Mouse (Mus musculus) G1E (cell line): ENCODE measurements at regions not wholly inside any gene's neighbourhood (a gene's known extent, or its start where the extent isn't known, plus 50 kb on each side); places are given as distances from the start of the nearest gene placed in this dataset.

Source experiments
- ATAC-seq: 2 replicates; pipeline ENCODE4 v1.8.0; 2016; ENCODE audit warnings: mild to moderate bottlenecking; ENCODE audit not compliant: insufficient number of reproducible peaks, poor library complexity, low FRiP score, severe bottlenecking; ENCODE audit errors: extremely low read depth
- DNase-seq: peaks from one replicate; pipeline ENCODE4 v3.0.0; 2012; ENCODE audit warnings: low spot score
- H3K27me3 ChIP-seq: 2 replicates; pipeline ENCODE4 v1.6.1; 2012; ENCODE audit warnings: mild to moderate bottlenecking, low read length, inconsistent platforms; ENCODE audit not compliant: insufficient read depth
- H3K36me3 ChIP-seq: replicated peaks from 2 replicates; pipeline ENCODE3; 2012; ENCODE audit warnings: mild to moderate bottlenecking, inconsistent platforms
- H3K4me1 ChIP-seq: 2 replicates; pipeline ENCODE4 v1.6.1; 2012; ENCODE audit warnings: low read depth, low read length, inconsistent platforms, mixed read lengths; ENCODE audit not compliant: insufficient read depth
- H3K4me3 ChIP-seq: 2 replicates; pipeline ENCODE4 v1.5.1; 2012; ENCODE audit warnings: low read depth, mild to moderate bottlenecking, inconsistent platforms, low read length, moderate library complexity, mixed read lengths
- H3K9me3 ChIP-seq: replicated peaks from 2 replicates; pipeline ENCODE4 v1.6.1; 2012; ENCODE audit warnings: inconsistent platforms
- CTCF ChIP-seq: IDR thresholded peaks from 2 replicates; pipeline ENCODE4 v1.5.1; 2012; ENCODE audit warnings: low read depth, low read length, inconsistent platforms, mixed read lengths
- GATA1 ChIP-seq: IDR thresholded peaks from 2 replicates; pipeline ENCODE4 v1.6.1; 2012; ENCODE audit warnings: borderline replicate concordance, low read length, inconsistent platforms, mixed read lengths
- GATA2 ChIP-seq: IDR thresholded peaks from 2 replicates; pipeline ENCODE4 v1.6.1; 2012; ENCODE audit warnings: low read depth, low read length, inconsistent platforms, borderline replicate concordance
- POLR2AphosphoS5 ChIP-seq: IDR thresholded peaks from 2 replicates; pipeline ENCODE4 v1.6.1; 2012; ENCODE audit warnings: low read depth, low read length, inconsistent platforms; ENCODE audit not compliant: insufficient replicate concordance
- TAL1 ChIP-seq: conservative IDR thresholded peaks from 2 replicates; pipeline ENCODE4 v1.6.1; 2012; ENCODE audit warnings: low read depth, low read length, inconsistent platforms, mixed read lengths

- Histone ChIP-seq H3K4me3 (no peak overlapping the region), H3K36me3 (no peaks in the 10 kb centered on the region), H3K27me3 (peaks cover 18% of the 10 kb centered on the region), H3K4me1 (no peaks in the 10 kb centered on the region), H3K9me3 (no peaks in the 10 kb centered on the region)
- DNase-seq (no peak), ATAC-seq (no peak)
- TF ChIP-seq GATA2 (no peak), TAL1 (no peak), CTCF (no peak), POLR2AphosphoS5 (no peak), GATA1 (no peak)
Measured at GRCm38 (mm10) chr19:54099292-54099691, 55.3 kb downstream of the Adra2a start.

DNA sequence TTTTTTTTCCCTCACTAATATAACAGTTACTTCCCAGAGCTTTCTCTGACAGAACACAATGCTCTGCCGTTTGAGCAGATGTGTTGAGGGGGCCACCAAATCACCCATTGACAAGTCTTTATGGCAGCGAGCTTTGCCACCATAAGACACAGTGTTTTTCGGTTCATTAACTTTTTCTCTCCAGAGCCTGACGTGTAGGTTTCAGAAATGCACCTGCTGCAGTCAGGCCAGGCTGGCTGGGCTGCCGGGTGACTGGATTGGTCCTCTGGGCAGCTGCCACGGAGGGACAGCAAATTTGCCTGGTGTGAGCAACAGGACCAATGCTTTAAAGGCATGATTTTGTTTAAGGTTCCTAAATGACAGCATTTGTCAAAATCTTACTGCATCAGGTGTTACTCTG is 55.8 kb downstream of the Adra2a start:
- Histone ChIP-seq H3K4me1 (peaks cover 4% of the 10 kb centered on the region; the same call in 1 of the 2 replicates), H3K36me3 (no peaks in the 10 kb centered on the region), H3K27me3 (peaks cover 18% of the 10 kb centered on the region), H3K4me3 (no peak overlapping the region), H3K9me3 (no peaks in the 10 kb centered on the region)
- no peak for DNase-seq
- no peak for ATAC-seq
- TF ChIP-seq POLR2AphosphoS5 = no peak
- TF ChIP-seq TAL1 = no peak
- no peak for TF ChIP-seq GATA2
- TF ChIP-seq CTCF = no peak

DNA sequence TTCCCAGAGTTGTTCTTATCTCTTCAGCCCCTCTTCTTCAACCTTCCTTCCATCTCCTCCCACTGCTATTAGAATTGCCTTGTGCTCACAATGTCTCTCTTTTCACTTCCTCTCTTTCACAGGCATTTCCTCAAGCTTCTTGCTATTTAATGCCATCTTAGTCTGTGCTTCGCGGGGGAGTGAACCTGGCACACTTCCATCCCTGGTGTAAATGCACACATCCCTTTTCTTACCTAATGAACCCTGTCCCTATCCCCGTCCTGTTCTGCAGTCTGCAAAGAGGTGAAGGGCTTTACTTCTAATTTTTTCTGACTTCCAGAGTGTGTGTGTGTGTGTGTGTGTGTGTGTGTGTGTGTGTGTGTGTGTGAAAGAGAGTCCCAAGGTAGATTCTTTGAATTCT is 62.6 kb downstream of the Adra2a start:
- DNase-seq (no peak), ATAC-seq (no peak)
- Histone ChIP-seq H3K27me3 (peaks cover 8% of the 10 kb centered on the region), H3K4me1 (peaks cover 16% of the 10 kb centered on the region), H3K36me3 (no peaks in the 10 kb centered on the region), H3K4me3 (no peak overlapping the region), H3K9me3 (no peaks in the 10 kb centered on the region)
- TF ChIP-seq CTCF (no peak), TAL1 (no peak), GATA1 (no peak), GATA2 (no peak), POLR2AphosphoS5 (no peak)

DNA sequence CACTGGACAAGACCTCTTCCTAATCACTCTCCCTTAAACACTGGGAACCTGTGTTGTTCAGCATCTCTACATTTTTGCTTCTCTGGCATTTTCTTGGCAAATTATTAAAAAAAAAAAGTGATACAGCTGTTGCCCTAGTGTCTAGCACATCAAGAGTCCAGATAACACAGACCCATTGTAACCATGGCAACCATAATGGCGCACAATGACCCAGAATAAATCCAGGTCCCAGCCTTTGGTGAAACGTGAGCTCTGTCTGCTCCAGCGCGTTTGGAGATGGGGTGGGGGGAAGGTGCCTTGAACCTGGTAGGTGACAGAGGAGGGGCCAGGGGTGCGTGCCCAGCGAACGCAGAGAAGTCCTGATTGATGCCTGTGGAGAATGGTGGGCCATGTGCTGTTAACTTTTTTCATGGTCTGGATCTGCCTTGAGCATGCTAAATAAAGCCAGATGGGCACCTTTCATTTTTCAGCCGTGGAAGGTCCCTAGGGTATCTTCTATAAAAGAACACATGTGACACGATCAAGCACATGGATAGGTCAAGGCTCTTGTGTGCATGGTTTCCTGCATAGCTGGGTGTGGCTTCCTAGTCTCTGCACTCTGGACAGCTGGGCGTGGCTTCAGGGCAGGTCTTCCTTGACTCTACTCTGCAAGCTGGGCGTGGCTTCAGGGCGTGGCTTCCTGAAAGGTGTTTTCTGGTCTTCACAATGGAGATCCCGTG is 63.3 kb downstream of the Adra2a start:
- peaks cover 16% of the 10 kb centered on the region for H3K4me1 ChIP-seq
- H3K9me3 ChIP-seq = no peaks in the 10 kb centered on the region
- peak; percentile 10 for DNase-seq
- peaks cover 12% of the 10 kb centered on the region for H3K27me3 ChIP-seq
- TF ChIP-seq GATA2 (no peak), GATA1 (no peak), TAL1 (no peak), POLR2AphosphoS5 (no peak), CTCF (no peak)
- no peak overlapping the region for H3K4me3 ChIP-seq
- ATAC-seq = peak; percentile 76
- no peaks in the 10 kb centered on the region for H3K36me3 ChIP-seq

- Histone ChIP-seq H3K4me3 (no peak overlapping the region), H3K4me1 (peaks cover 18% of the 10 kb centered on the region), H3K27me3 (peaks cover 10% of the 10 kb centered on the region), H3K9me3 (no peaks in the 10 kb centered on the region), H3K36me3 (no peaks in the 10 kb centered on the region)
- no peak for TF ChIP-seq TAL1
- no peak for TF ChIP-seq GATA2
- no peak for TF ChIP-seq POLR2AphosphoS5
- TF ChIP-seq CTCF = no peak
- no peak for TF ChIP-seq GATA1
- DNase-seq (no peak), ATAC-seq (no peak)
Measured at GRCm38 (mm10) chr19:54110080-54110479, 66.1 kb downstream of the Adra2a start.

- DNase-seq (no peak), ATAC-seq (no peak)
- no peaks in the 10 kb centered on the region for H3K9me3 ChIP-seq
- TF ChIP-seq CTCF (no peak), TAL1 (no peak), POLR2AphosphoS5 (no peak), GATA1 (no peak), GATA2 (no peak)
- H3K27me3 ChIP-seq = peaks cover 22% of the 10 kb centered on the region
- H3K36me3 ChIP-seq = no peaks in the 10 kb centered on the region
- peaks cover 18% of the 10 kb centered on the region for H3K4me1 ChIP-seq
- H3K4me3 ChIP-seq = no peak overlapping the region
Measured at GRCm38 (mm10) chr19:54112691-54113090, 68.7 kb downstream of the Adra2a start.
